Mouse (Mus musculus) megakaryocyte, embryonic 14.5 days (primary cell): Measurements from ENCODE around the gene Gm10439. TPM values are rescaled to one million over a fixed set of nuclear protein-coding genes. Genes with fewer than 3 reads are reported as not detected.
"Not testable (repeated sequence)": the region's sequence is repeated elsewhere in the genome, so short reads cannot be mapped to it uniquely, and the experiment has no call there.

ENCODE experiments used
- H3K27me3 ChIP-seq: replicated peaks from 2 replicates; pipeline ENCODE3; 2012; ENCODE audit warnings: inconsistent platforms
- H3K36me3 ChIP-seq: replicated peaks from 2 replicates; pipeline ENCODE3; 2012; ENCODE audit warnings: low read length, inconsistent platforms, mixed read lengths
- H3K4me1 ChIP-seq: 2 replicates; pipeline ENCODE4 v1.6.1; 2012; ENCODE audit warnings: inconsistent platforms
- H3K4me3 ChIP-seq: replicated peaks from 2 replicates; pipeline ENCODE3; 2012; ENCODE audit warnings: moderate library complexity, mild to moderate bottlenecking, inconsistent platforms
- H3K9me3 ChIP-seq: 2 replicates; pipeline ENCODE4 v1.6.1; 2012; ENCODE audit warnings: inconsistent platforms
- polyA plus RNA-seq: library from polyadenylated mRNA; stranded (reverse); fragments of >175 nt; gene quantifications from 2 replicates; pipeline ENCODE4 v1.2.3, GENCODE M21; 2012; ENCODE audit warnings: low replicate concordance; ENCODE audit not compliant: insufficient read depth

Gene Gm10439
- not detected in 2 replicates for polyA plus RNA-seq

- H3K9me3 ChIP-seq, H3K4me1 ChIP-seq, H3K4me3 ChIP-seq, H3K36me3 ChIP-seq, H3K27me3 ChIP-seq: not testable (repeated sequence)
Observed at GRCm38 (mm10) chrX:149594270-149594669, at the start of gene Gm10439. Gene Gm10439, plus strand, starts transcription at chrX:149594570.

Other genes with a start within 250 kb of the Gm10439 start
- gene Gm15085, start 147.0 kb upstream of the Gm10439 start, polyA plus RNA-seq, result not detected in 2 replicates
- not detected in 2 replicates for gene Gm15097, start 189.9 kb downstream of the Gm10439 start, polyA plus RNA-seq